Mouse (Mus musculus): Measurements from ENCODE around the gene Serpina1e. TPM values are rescaled to one million over a fixed set of nuclear protein-coding genes. Genes with fewer than 3 reads are reported as not detected.
"Not testable (repeated sequence)": the region's sequence is repeated elsewhere in the genome, so short reads cannot be mapped to it uniquely, and the experiment has no call there.

Serpina1e gene
- polyA plus RNA-seq, 1 experiment: not detected

- 0 out of 2 replicates have a peak, but pooled peaks cover 3% of the 10 kb centered on the region for H3K4me1 ChIP-seq (ENCODE audit: control insufficient read depth, insufficient read depth, low read length)
- H3K27ac ChIP-seq (ENCODE audit: insufficient read depth, low read length): no peak overlapping the region
- no peak overlapping the region for H3K4me3 ChIP-seq (ENCODE audit: insufficient read depth, low read length)
- no peak for TF ChIP-seq POLR2A (IDR thresholded peaks at IDR 0.05; ENCODE audit: low read depth, low read length)
- no peak for TF ChIP-seq CTCF (IDR thresholded peaks at IDR 0.05; ENCODE audit: borderline replicate concordance, insufficient read depth, low read length)
These were observed 8.0 kb upstream of the Serpina1e start for GRCm38 (mm10) chr12:103966761-103967160.

GRCm38 (mm10) chr12:103963288-103963687 is 4.5 kb upstream of the Serpina1e start:
- H3K27ac ChIP-seq (ENCODE audit: insufficient read depth, low read length): no peak overlapping the region
- H3K4me3 ChIP-seq (ENCODE audit: insufficient read depth, low read length): no peak overlapping the region
- TF ChIP-seq CTCF (IDR thresholded peaks at IDR 0.05; ENCODE audit: borderline replicate concordance, insufficient read depth, low read length) (no peak), POLR2A (IDR thresholded peaks at IDR 0.05; ENCODE audit: low read depth, low read length) (no peak)
- 0 out of 2 replicates have a peak, but pooled peaks cover 3% of the 10 kb centered on the region for H3K4me1 ChIP-seq (ENCODE audit: control insufficient read depth, insufficient read depth, low read length)

- TF ChIP-seq POLR2A (IDR thresholded peaks at IDR 0.05; ENCODE audit: low read depth, low read length): no peak
- no peak for TF ChIP-seq CTCF (IDR thresholded peaks at IDR 0.05; ENCODE audit: borderline replicate concordance, insufficient read depth, low read length)
- 0 out of 2 replicates have a peak, but pooled peaks cover 3% of the 10 kb centered on the region for H3K4me1 ChIP-seq (ENCODE audit: control insufficient read depth, insufficient read depth, low read length)
- no peak overlapping the region for H3K27ac ChIP-seq (ENCODE audit: insufficient read depth, low read length)
These were observed 4.1 kb upstream of the Serpina1e start for GRCm38 (mm10) chr12:103962860-103963259.

GRCm38 (mm10) chr12:103962337-103962736 is 3.6 kb upstream of the Serpina1e start:
- TF ChIP-seq CTCF (IDR thresholded peaks at IDR 0.05; ENCODE audit: borderline replicate concordance, insufficient read depth, low read length): no peak
- no peak for TF ChIP-seq POLR2A (IDR thresholded peaks at IDR 0.05; ENCODE audit: low read depth, low read length)
- no peak overlapping the region for H3K4me3 ChIP-seq (ENCODE audit: insufficient read depth, low read length)
- no peak overlapping the region for H3K27ac ChIP-seq (ENCODE audit: insufficient read depth, low read length)
- 0 out of 2 replicates have a peak, but pooled peaks cover 3% of the 10 kb centered on the region for H3K4me1 ChIP-seq (ENCODE audit: control insufficient read depth, insufficient read depth, low read length)

More at GRCm38 (mm10) chr12:103962860-103963259, 4.1 kb upstream of the Serpina1e start:
- no peak overlapping the region for H3K4me3 ChIP-seq (ENCODE audit: insufficient read depth, low read length)

GRCm38 (mm10) chr12:103961716-103962115 is 2.9 kb upstream of the Serpina1e start:
- no peak overlapping the region for H3K27ac ChIP-seq (ENCODE audit: insufficient read depth, low read length)
- H3K4me3 ChIP-seq (ENCODE audit: insufficient read depth, low read length): no peak overlapping the region
- TF ChIP-seq POLR2A (IDR thresholded peaks at IDR 0.05; ENCODE audit: low read depth, low read length) (no peak), CTCF (IDR thresholded peaks at IDR 0.05; ENCODE audit: borderline replicate concordance, insufficient read depth, low read length) (no peak)
- 0 out of 2 replicates have a peak, but pooled peaks cover 3% of the 10 kb centered on the region for H3K4me1 ChIP-seq (ENCODE audit: control insufficient read depth, insufficient read depth, low read length)

- H3K27ac ChIP-seq (ENCODE audit: insufficient read depth, low read length); H3K4me1 ChIP-seq (ENCODE audit: control insufficient read depth, insufficient read depth, low read length); H3K4me3 ChIP-seq (ENCODE audit: insufficient read depth, low read length): not testable (repeated sequence)
These were observed 2.2 kb downstream of the Serpina1e start for GRCm38 (mm10) chr12:103956555-103956954.

- H3K4me1 ChIP-seq (ENCODE audit: control insufficient read depth, insufficient read depth, low read length); H3K4me3 ChIP-seq (ENCODE audit: insufficient read depth, low read length); H3K27ac ChIP-seq (ENCODE audit: insufficient read depth, low read length): not testable (repeated sequence)
These were observed 5.8 kb downstream of the Serpina1e start for GRCm38 (mm10) chr12:103952972-103953371.

- Histone ChIP-seq H3K27ac (ENCODE audit: insufficient read depth, low read length) (no peak overlapping the region), H3K4me1 (ENCODE audit: control insufficient read depth, insufficient read depth, low read length) (no peaks in the 10 kb centered on the region), H3K4me3 (ENCODE audit: insufficient read depth, low read length) (no peak overlapping the region)
- no peak for TF ChIP-seq POLR2A (IDR thresholded peaks at IDR 0.05; ENCODE audit: low read depth, low read length)
- no peak for TF ChIP-seq CTCF (IDR thresholded peaks at IDR 0.05; ENCODE audit: borderline replicate concordance, insufficient read depth, low read length)
These were observed 12.5 kb downstream of the Serpina1e start for GRCm38 (mm10) chr12:103946243-103946642.

- H3K4me1 ChIP-seq (ENCODE audit: control insufficient read depth, insufficient read depth, low read length); H3K27ac ChIP-seq (ENCODE audit: insufficient read depth, low read length); H3K4me3 ChIP-seq (ENCODE audit: insufficient read depth, low read length): not testable (repeated sequence)
These were observed 49.6 kb downstream of the Serpina1e start for GRCm38 (mm10) chr12:103909181-103909580.

- not testable (repeated sequence) for H3K4me3 ChIP-seq (ENCODE audit: insufficient read depth, low read length); H3K27ac ChIP-seq (ENCODE audit: insufficient read depth, low read length); H3K4me1 ChIP-seq (ENCODE audit: control insufficient read depth, insufficient read depth, low read length)
These were observed 51.0 kb downstream of the Serpina1e start for GRCm38 (mm10) chr12:103907746-103908145.

GRCm38 (mm10) chr12:103904837-103905340 is 53.9 kb downstream of the Serpina1e start, which contains the start of gene Serpina1c:
Gene Serpina1c (minus strand): TSS chr12:103904887.
- H3K4me3 ChIP-seq (ENCODE audit: insufficient read depth, low read length); H3K27ac ChIP-seq (ENCODE audit: insufficient read depth, low read length); H3K4me1 ChIP-seq (ENCODE audit: control insufficient read depth, insufficient read depth, low read length): not testable (repeated sequence)

GRCm38 (mm10) chr12:103901929-103902328 is 56.8 kb downstream of the Serpina1e start:
- not testable (repeated sequence) for H3K4me3 ChIP-seq (ENCODE audit: insufficient read depth, low read length); H3K4me1 ChIP-seq (ENCODE audit: control insufficient read depth, insufficient read depth, low read length); H3K27ac ChIP-seq (ENCODE audit: insufficient read depth, low read length)
